Mouse (Mus musculus) cerebellum, adult 2 months (tissue): ENCODE data around the gene Psma1.

Experiments
- CTCF ChIP-seq: fragments of 200-500 bp; IDR thresholded peaks from 2 replicates; pipeline ENCODE4 v1.5.1; 2011; ENCODE audit warnings: low read depth, mild to moderate bottlenecking, control low read depth, low read length, moderate library complexity, borderline replicate concordance; ENCODE audit not compliant: insufficient read depth
- POLR2A ChIP-seq: fragments of 200-500 bp; IDR thresholded peaks from 2 replicates; pipeline ENCODE4 v1.6.1; 2011; ENCODE audit warnings: low read length, control low read depth, borderline replicate concordance; ENCODE audit not compliant: insufficient read depth

GRCm38 (mm10) chr7:114322531-114323441 is 46.9 kb upstream of the Psma1 start:
- TF ChIP-seq POLR2A: no peak
- no peak for TF ChIP-seq CTCF
